9 mouse cellular contexts compared by ENCODE assay signal in the genomic region with DNA sequence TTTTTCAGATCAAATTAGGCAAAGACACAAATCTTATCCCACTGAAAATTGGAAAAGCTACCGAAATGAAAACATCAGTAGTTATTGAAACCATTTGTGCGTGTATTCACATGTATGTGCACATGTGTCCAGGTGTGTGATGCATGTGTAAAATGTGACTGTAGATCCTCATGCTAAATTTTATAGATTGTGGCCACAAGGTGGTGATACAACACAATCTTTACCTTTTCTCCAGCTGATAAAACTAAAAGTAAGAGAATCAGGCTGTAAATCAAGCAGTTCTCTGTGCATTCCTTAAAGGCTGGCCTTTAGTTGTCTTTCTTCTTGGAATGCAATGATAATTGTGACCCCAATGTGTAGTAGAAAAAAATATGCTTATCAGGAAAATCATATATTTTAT. TPM values are rescaled to one million over a fixed set of nuclear protein-coding genes. Genes with fewer than 3 reads are reported as not detected.
DNase-seq lines count a peak whose midpoint lies in the region; ATAC-seq lines count a peak whose summit lies in the region.
"Had no signal": no experiment of that assay in that cellular context is flagged by ENCODE, and none has a peak within 500 bp of the region (broad histone marks: within the 10 kb centered on the region; RNA-seq: fewer than 3 reads in every experiment).

No protein-coding gene starts in this region.

- no peaks in the 10 kb centered on the region for H3K9me3 ChIP-seq in heart, embryonic 12.5 days (replicated peaks)
- no peaks in the 10 kb centered on the region for H3K9me3 ChIP-seq in embryonic facial prominence, embryonic 12.5 days

- no peaks in the 10 kb centered on the region for H3K27me3 ChIP-seq in heart, embryonic 12.5 days (replicated peaks)
- H3K27me3 ChIP-seq in embryonic facial prominence, embryonic 12.5 days = no peaks in the 10 kb centered on the region
- H3K27me3 ChIP-seq in splenic B cell, adult 2 months (ENCODE audit: control insufficient read depth, insufficient read depth, low read length, poor library complexity, severe bottlenecking) = no peaks in the 10 kb centered on the region

- 47% methylated on average over 2 of the region's 2 CpGs for WGBS in heart, embryonic 12.5 days
- WGBS in embryonic facial prominence, embryonic 12.5 days = 40% methylated on average over 2 of the region's 2 CpGs

- H3K36me3 ChIP-seq in heart, embryonic 12.5 days = no peaks in the 10 kb centered on the region
- H3K36me3 ChIP-seq in embryonic facial prominence, embryonic 12.5 days = no peaks in the 10 kb centered on the region
- no peaks in the 10 kb centered on the region for H3K36me3 ChIP-seq in splenic B cell, adult 2 months (ENCODE audit: control insufficient read depth, insufficient read depth, low read length, poor library complexity, severe bottlenecking)

- no peak overlapping the region for H3K4me2 ChIP-seq in heart, embryonic 12.5 days
- no peak overlapping the region for H3K4me2 ChIP-seq in embryonic facial prominence, embryonic 12.5 days (replicated peaks)

- no peak overlapping the region for H3K4me3 ChIP-seq in heart, embryonic 12.5 days
- no peak overlapping the region for H3K4me3 ChIP-seq in embryonic facial prominence, embryonic 12.5 days
- H3K4me3 ChIP-seq: myocyte had no signal

- DNase-seq in heart, postnatal 10 days = peak; percentile 39 to 67
- peak; percentile 15 for DNase-seq in ovary, postnatal 14 days (ENCODE audit: low spot score)
- DNase-seq in ovary, postnatal 10 days (ENCODE audit: low spot score) = no peak
- peak; percentile 4 for DNase-seq in splenic B cell, adult 2 months (ENCODE audit: low read depth, low spot score)
- no peak for DNase-seq in urinary bladder, postnatal 4 days (ENCODE audit: low spot score in 2 of 2)

- intact Hi-C loops in heart, postnatal 10 days (cut with DNase I) = loop anchor here (1.0 to 5.0 kb wide), 5 partner anchors 61 to 686 kb away; no protein-coding TSS in a partner anchor

- H3K9ac ChIP-seq in heart, embryonic 12.5 days = no peak overlapping the region
- no peak overlapping the region for H3K9ac ChIP-seq in embryonic facial prominence, embryonic 12.5 days

- H3K27ac ChIP-seq in heart, embryonic 12.5 days (ENCODE audit: poor library complexity, severe bottlenecking) = no peak overlapping the region
- H3K27ac ChIP-seq in embryonic facial prominence, embryonic 12.5 days = no peak overlapping the region

- peaks cover 4% of the 10 kb centered on the region; the same call in 1 of the 2 replicates for H3K4me1 ChIP-seq in heart, embryonic 12.5 days (replicated peaks)
- 0 out of 2 replicates have a peak, but pooled peaks cover 5% of the 10 kb centered on the region for H3K4me1 ChIP-seq in embryonic facial prominence, embryonic 12.5 days

- no peak for ATAC-seq in heart, embryonic 12.5 days (ENCODE audit: insufficient number of reproducible peaks, low FRiP score)
- ATAC-seq in embryonic facial prominence, embryonic 12.5 days (ENCODE audit: insufficient number of reproducible peaks, insufficient read depth, low FRiP score, low TSS enrichment) = 0 out of 2 replicates have a peak, but pooled peaks have one; percentile 10
- no peak for ATAC-seq in erythroid progenitor cell, adult 5-6 weeks (replicated peaks; ENCODE audit: low FRiP score, poor library complexity, severe bottlenecking)

RNA-seq across cellular contexts. Expression of gene Oxgr1, which starts 34.0 kb away (rescaled TPM):
- not detected for total RNA-seq in heart, postnatal 10 days (2021)
- polyA plus RNA-seq in heart, embryonic 12.5 days (2016; fragmentation: Nextera tagmentation; extraction: Ambion mirVana) = 0.05 TPM in 1 of 2 replicates, not detected in the other
- polyA plus RNA-seq in embryonic facial prominence, embryonic 12.5 days (2016; fragmentation: Nextera tagmentation; extraction: Ambion mirVana) = not detected in 2 replicates
- not detected in 2 replicates for total RNA-seq in erythroid progenitor cell, adult 5-6 weeks (2015; ENCODE audit: low replicate concordance)
- not detected in 2 replicates for total RNA-seq in erythroid progenitor cell, adult 5-6 weeks (2017; ENCODE audit: low replicate concordance)
- polyA plus RNA-seq: myocyte had no signal

Comparison
In these comparisons a context has a peak if more than half of its experiments do, and no peak if none do; other contexts are left out.
1. DNase-seq: peak in heart, postnatal 10 days (2 of 2), ovary, postnatal 14 days (single experiment) and splenic B cell, adult 2 months (single experiment); none in ovary, postnatal 10 days (single experiment) and urinary bladder, postnatal 4 days (0 of 2).